Mouse (Mus musculus): ENCODE measurements around the gene Anapc1. TPM values are rescaled to one million over a fixed set of nuclear protein-coding genes. Genes with fewer than 3 reads are reported as not detected.

The Anapc1 gene
- polyA plus RNA-seq, 1 experiment from 2014 or later: 44.1 TPM

GRCm38 (mm10) chr2:128566304-128567147 lies 120.7 kb downstream of the Anapc1 start:
- Histone ChIP-seq H3K9ac (ENCODE audit: low read depth, low read length) (no peak overlapping the region), H3K4me1 (ENCODE audit: control insufficient read depth, insufficient read depth, low read length) (no peaks in the 10 kb centered on the region), H3K27me3 (ENCODE audit: control insufficient read depth, insufficient read depth, low read depth, low read length) (no peaks in the 10 kb centered on the region), H3K4me3 (ENCODE audit: low read depth, low read length) (no peak overlapping the region), H3K9me3 (replicated peaks; ENCODE audit: control insufficient read depth, low read length, poor library complexity, severe bottlenecking) (no peaks in the 10 kb centered on the region), H3K27ac (ENCODE audit: low read length) (no peak overlapping the region), H3K4me2 (ENCODE audit: low read length) (no peak overlapping the region), H3K36me3 (ENCODE audit: control insufficient read depth, insufficient read depth, low read length) (no peaks in the 10 kb centered on the region)
- ATAC-seq: no peak
- 74% methylated on average over 10 of the region's 10 CpGs for WGBS

GRCm38 (mm10) chr2:128565904-128566303 lies 121.3 kb downstream of the Anapc1 start:
- Histone ChIP-seq H3K27me3 (ENCODE audit: control insufficient read depth, insufficient read depth, low read depth, low read length) (no peaks in the 10 kb centered on the region), H3K36me3 (ENCODE audit: control insufficient read depth, insufficient read depth, low read length) (no peaks in the 10 kb centered on the region), H3K4me2 (ENCODE audit: low read length) (no peak overlapping the region), H3K9me3 (replicated peaks; ENCODE audit: control insufficient read depth, low read length, poor library complexity, severe bottlenecking) (no peaks in the 10 kb centered on the region), H3K27ac (ENCODE audit: low read length) (no peak overlapping the region), H3K9ac (ENCODE audit: low read depth, low read length) (no peak overlapping the region), H3K4me1 (ENCODE audit: control insufficient read depth, insufficient read depth, low read length) (no peaks in the 10 kb centered on the region), H3K4me3 (ENCODE audit: low read depth, low read length) (no peak overlapping the region)
- WGBS: 63% methylated on average over 8 of the region's 8 CpGs
- ATAC-seq: no peak

- ATAC-seq: no peak
- Histone ChIP-seq H3K9me3 (replicated peaks; ENCODE audit: control insufficient read depth, low read length, poor library complexity, severe bottlenecking) (no peaks in the 10 kb centered on the region), H3K4me2 (ENCODE audit: low read length) (no peak overlapping the region), H3K4me1 (ENCODE audit: control insufficient read depth, insufficient read depth, low read length) (no peaks in the 10 kb centered on the region), H3K36me3 (ENCODE audit: control insufficient read depth, insufficient read depth, low read length) (no peaks in the 10 kb centered on the region), H3K27me3 (ENCODE audit: control insufficient read depth, insufficient read depth, low read depth, low read length) (no peaks in the 10 kb centered on the region), H3K4me3 (ENCODE audit: low read depth, low read length) (no peak overlapping the region), H3K9ac (ENCODE audit: low read depth, low read length) (no peak overlapping the region), H3K27ac (ENCODE audit: low read length) (no peak overlapping the region)
- WGBS: 86% methylated on average over 3 of the region's 3 CpGs
Observed at GRCm38 (mm10) chr2:128564195-128564594, 123.0 kb downstream of the Anapc1 start.

Other genes with a start within 250 kb of the Anapc1 start
- not detected in 2 replicates for gene Spdye4c, start 96.2 kb downstream of the Anapc1 start, polyA plus RNA-seq (2015; fragmentation: Nextera tagmentation; extraction: Ambion mirVana)
- 1.5 and 1.9 TPM in 2 replicates for gene Mertk, start 11.6 kb upstream of the Anapc1 start, polyA plus RNA-seq (2015; fragmentation: Nextera tagmentation; extraction: Ambion mirVana)
- 39.3 and 42.7 TPM in 2 replicates for gene Tmem87b, start 130.7 kb upstream of the Anapc1 start, polyA plus RNA-seq (2015; fragmentation: Nextera tagmentation; extraction: Ambion mirVana)
- gene Fbln7, start 175.6 kb upstream of the Anapc1 start, polyA plus RNA-seq (2015; fragmentation: Nextera tagmentation; extraction: Ambion mirVana): 2.7 and 4.0 TPM in 2 replicates